Mouse (Mus musculus) CH12.LX (cell line): ENCODE measurements around the gene Sycp3. TPM values are rescaled to one million over a fixed set of nuclear protein-coding genes. Genes with fewer than 3 reads are reported as not detected.

ENCODE experiments used
- DNase-seq: peaks from one replicate; pipeline ENCODE4 v3.0.0-alpha.2; 2013; ENCODE audit errors: extremely low read depth
- H3K27ac ChIP-seq: 2 replicates; pipeline ENCODE4 v1.5.1; 2012; ENCODE audit warnings: low read depth, mild to moderate bottlenecking, control low read depth, moderate library complexity; ENCODE audit not compliant: insufficient read depth
- H3K27me3 ChIP-seq: replicated peaks from 2 replicates; pipeline ENCODE3; 2012; ENCODE audit warnings: inconsistent platforms
- H3K36me3 ChIP-seq, 2 experiments: replicated peaks in 1 of 2; 2 replicates each; pipeline versions ENCODE3 to v1.6.1; 2012; ENCODE audit warnings: inconsistent platforms in 1 of 2, low read length in 1 of 2, mild to moderate bottlenecking in 1 of 2, mixed read lengths in 1 of 2, moderate library complexity in 1 of 2; ENCODE audit not compliant: control insufficient read depth in 1 of 2, insufficient read depth in 1 of 2
- H3K4me1 ChIP-seq, 2 experiments: 2 replicates each; pipeline ENCODE4 v1.6.1; 2012; ENCODE audit warnings: inconsistent platforms in 1 of 2, moderate library complexity in 1 of 2; ENCODE audit not compliant: insufficient read depth in 2 of 2, control insufficient read depth in 1 of 2
- H3K4me2 ChIP-seq: 2 replicates; pipeline ENCODE4 v1.6.1; 2012; ENCODE audit warnings: low read depth, mild to moderate bottlenecking, control low read depth; ENCODE audit not compliant: poor library complexity, insufficient read depth, severe bottlenecking
- H3K4me3 ChIP-seq, 3 experiments: fragments of 150-350 bp in 1 of 3; sonication (generic) in 1 of 3; replicated peaks in 1 of 3; 2 replicates each; pipeline versions ENCODE3 to v1.5.1; 2011 to 2012; ENCODE audit warnings: low read depth in 2 of 3, low read length in 2 of 3, mild to moderate bottlenecking in 2 of 3, moderate library complexity in 2 of 3, control low read depth in 1 of 3, improper control_type of control experiment in 1 of 3, inconsistent platforms in 1 of 3, mixed read lengths in 1 of 3; ENCODE audit not compliant: poor library complexity in 1 of 3
- H3K79me2 ChIP-seq: replicated peaks from 2 replicates; pipeline ENCODE4 v1.6.1; 2012; ENCODE audit warnings: mild to moderate bottlenecking, moderate library complexity; ENCODE audit not compliant: control insufficient read depth, poor library complexity, insufficient read depth, severe bottlenecking; ENCODE audit errors: extremely low read depth
- H3K9ac ChIP-seq: 2 replicates; pipeline ENCODE4 v1.6.1; 2012; ENCODE audit warnings: low read depth, mild to moderate bottlenecking, control low read depth, moderate library complexity; ENCODE audit not compliant: insufficient read depth
- H3K9me3 ChIP-seq: replicated peaks from 2 replicates; pipeline ENCODE3; 2012; ENCODE audit warnings: low read length, inconsistent platforms, mixed read lengths
- BHLHE40 ChIP-seq: IDR thresholded peaks from 2 replicates; pipeline ENCODE4 v1.6.1; 2011; ENCODE audit warnings: mild to moderate bottlenecking, low read depth, low read length, improper control_type of control experiment
- CHD1 ChIP-seq: IDR thresholded peaks from 2 replicates; pipeline ENCODE4 v1.6.1; 2012; ENCODE audit warnings: low read depth, low read length, improper control_type of control experiment, inconsistent platforms
- CTCF ChIP-seq, 2 experiments: IDR thresholded peaks in 1 of 2; conservative IDR thresholded peaks in 1 of 2; 2 replicates each; pipeline ENCODE4 v1.5.1; 2011 to 2012; ENCODE audit warnings: low read depth in 2 of 2, low read length in 2 of 2, improper control_type of control experiment in 1 of 2, inconsistent platforms in 1 of 2, mild to moderate bottlenecking in 1 of 2, moderate library complexity in 1 of 2
- E2F4 ChIP-seq: IDR thresholded peaks from 2 replicates; pipeline ENCODE4 v1.6.1; 2011; ENCODE audit warnings: low read depth, low read length, improper control_type of control experiment; ENCODE audit not compliant: insufficient replicate concordance
- ELF1 ChIP-seq: IDR thresholded peaks from 2 replicates; pipeline ENCODE4 v1.6.1; 2014; ENCODE audit warnings: low read depth, mild to moderate bottlenecking, inconsistent platforms, low read length, improper control_type of control experiment
- EP300 ChIP-seq: IDR thresholded peaks from 2 replicates; pipeline ENCODE4 v1.6.1; 2011; ENCODE audit warnings: low read length, improper control_type of control experiment
- ETS1 ChIP-seq: conservative IDR thresholded peaks from 2 replicates; pipeline ENCODE4 v1.6.1; 2012; ENCODE audit warnings: low read depth, mild to moderate bottlenecking, inconsistent platforms, low read length, improper control_type of control experiment, moderate library complexity
- GABPA ChIP-seq: IDR thresholded peaks from 2 replicates; pipeline ENCODE4 v1.6.1; 2012; ENCODE audit warnings: low read depth, low read length, improper control_type of control experiment, inconsistent platforms; ENCODE audit not compliant: insufficient replicate concordance
- HCFC1 ChIP-seq: IDR thresholded peaks from 2 replicates; pipeline ENCODE4 v1.6.1; 2012; ENCODE audit warnings: low read depth, mild to moderate bottlenecking, inconsistent platforms, low read length, improper control_type of control experiment
- IRF4 ChIP-seq: IDR thresholded peaks from 2 replicates; pipeline ENCODE4 v1.6.1; 2014; ENCODE audit warnings: low read depth, mild to moderate bottlenecking, inconsistent platforms, low read length, improper control_type of control experiment
- JUN ChIP-seq: IDR thresholded peaks from 2 replicates; pipeline ENCODE4 v1.6.1; 2011; ENCODE audit warnings: low read depth, mild to moderate bottlenecking, low read length, improper control_type of control experiment, moderate library complexity; ENCODE audit not compliant: insufficient read depth
- JUND ChIP-seq: conservative IDR thresholded peaks from 2 replicates; pipeline ENCODE4 v1.6.1; 2011; ENCODE audit warnings: low read depth, low read length, improper control_type of control experiment
- KAT2A ChIP-seq: IDR thresholded peaks from 2 replicates; pipeline ENCODE4 v1.6.1; 2012; ENCODE audit warnings: low read length, improper control_type of control experiment, inconsistent platforms; ENCODE audit not compliant: insufficient replicate concordance
- MAFK ChIP-seq: IDR thresholded peaks from 2 replicates; pipeline ENCODE4 v1.6.1; 2011; ENCODE audit warnings: low read length, improper control_type of control experiment; ENCODE audit not compliant: insufficient replicate concordance
- MAX ChIP-seq: IDR thresholded peaks from 2 replicates; pipeline ENCODE4 v1.6.1; 2011; ENCODE audit warnings: low read length, improper control_type of control experiment
- MAZ ChIP-seq: IDR thresholded peaks from 2 replicates; pipeline ENCODE4 v1.6.1; 2012; ENCODE audit warnings: low read depth, mild to moderate bottlenecking, inconsistent platforms, low read length, improper control_type of control experiment, moderate library complexity
- MXI1 ChIP-seq: IDR thresholded peaks from 2 replicates; pipeline ENCODE4 v1.6.1; 2011; ENCODE audit warnings: mild to moderate bottlenecking, low read depth, low read length, improper control_type of control experiment
- NELFE ChIP-seq: IDR thresholded peaks from 2 replicates; pipeline ENCODE4 v1.6.1; 2011; ENCODE audit warnings: low read depth, low read length, improper control_type of control experiment
- NRF1 ChIP-seq: IDR thresholded peaks from 2 replicates; pipeline ENCODE4 v1.6.1; 2014; ENCODE audit warnings: low read depth, mild to moderate bottlenecking, inconsistent platforms, low read length, improper control_type of control experiment, moderate library complexity
- PAX5 ChIP-seq: IDR thresholded peaks from 2 replicates; pipeline ENCODE4 v1.6.1; 2012; ENCODE audit warnings: low read length, inconsistent platforms, mixed read lengths
- POLR2A ChIP-seq: IDR thresholded peaks from 2 replicates; pipeline ENCODE4 v1.6.1; 2011; ENCODE audit warnings: low read depth, mild to moderate bottlenecking, improper control_type of control experiment, low read length
- POLR2AphosphoS2 ChIP-seq: IDR thresholded peaks from 2 replicates; pipeline ENCODE4 v1.6.1; 2011; ENCODE audit warnings: low read depth, low read length, improper control_type of control experiment
- RAD21 ChIP-seq: IDR thresholded peaks from 2 replicates; pipeline ENCODE4 v1.6.1; 2011; ENCODE audit warnings: low read depth, mild to moderate bottlenecking, low read length, improper control_type of control experiment, moderate library complexity
- SIN3A ChIP-seq: IDR thresholded peaks from 2 replicates; pipeline ENCODE4 v1.6.1; 2012; ENCODE audit warnings: low read length, improper control_type of control experiment, inconsistent platforms
- TBP ChIP-seq: conservative IDR thresholded peaks from 2 replicates; pipeline ENCODE4 v1.6.1; 2011; ENCODE audit warnings: low read depth, low read length, improper control_type of control experiment
- TCF12 ChIP-seq: IDR thresholded peaks from 2 replicates; pipeline ENCODE4 v1.6.1; 2014; ENCODE audit warnings: low read depth, mild to moderate bottlenecking, inconsistent platforms, low read length, improper control_type of control experiment
- UBTF ChIP-seq: IDR thresholded peaks from 2 replicates; pipeline ENCODE4 v1.6.1; 2012; ENCODE audit warnings: low read depth, mild to moderate bottlenecking, inconsistent platforms, low read length, improper control_type of control experiment, moderate library complexity
- USF1 ChIP-seq: IDR thresholded peaks from 2 replicates; pipeline ENCODE4 v1.6.1; 2014; ENCODE audit warnings: low read depth, mild to moderate bottlenecking, inconsistent platforms, low read length, improper control_type of control experiment
- USF2 ChIP-seq: conservative IDR thresholded peaks from 2 replicates; pipeline ENCODE4 v1.6.1; 2011; ENCODE audit warnings: low read depth, low read length, improper control_type of control experiment
- ZC3H11A ChIP-seq: IDR thresholded peaks from 2 replicates; pipeline ENCODE4 v1.6.1; 2012; ENCODE audit warnings: low read depth, mild to moderate bottlenecking, inconsistent platforms, low read length, improper control_type of control experiment
- ZKSCAN1 ChIP-seq: IDR thresholded peaks from 2 replicates; pipeline ENCODE4 v1.6.1; 2012; ENCODE audit warnings: low read depth, inconsistent platforms, low read length, improper control_type of control experiment, borderline replicate concordance
- ZMIZ1 ChIP-seq: IDR thresholded peaks from 2 replicates; pipeline ENCODE4 v1.6.1; 2012; ENCODE audit warnings: low read depth, mild to moderate bottlenecking, inconsistent platforms, low read length, improper control_type of control experiment
- ZNF384 ChIP-seq: IDR thresholded peaks from 2 replicates; pipeline ENCODE4 v1.6.1; 2012; ENCODE audit warnings: low read depth, low read length, improper control_type of control experiment, inconsistent platforms
- dilution Hi-C: fragments of 300-500 bp; cut with MboI; formaldehyde crosslinking; loops from 2 replicates; pipeline ENCODE4 v1.14.3; 2020; ENCODE audit warnings: low sequenced_read_pairs; ENCODE audit not compliant: extremely low pct_unique_long_range_greater_than_20kb, extremely low pct_ligation_motif_present
- in situ Hi-C: fragments of 300-500 bp; cut with MboI; formaldehyde crosslinking; loops from 3 replicates; pipeline ENCODE4 v1.14.3; 2019; ENCODE audit warnings: low sequenced_read_pairs, low pct_ligation_motif_present, low pct_unique_long_range_greater_than_20kb, mixed read lengths
- polyA plus RNA-seq: library from polyadenylated mRNA; unstranded; fragments of >175 nt; gene quantifications from 2 replicates; pipeline ENCODE4 v1.2.1, GENCODE M21; 2012; ENCODE audit warnings: low read depth; ENCODE audit not compliant: insufficient read length
- total RNA-seq, 2 experiments: library from RNA; depleted of rRNA; stranded (reverse); fragments of 300-350 nt in 1 of 2; fragments of >200 nt in 1 of 2; gene quantifications; 2 replicates each; pipeline ENCODE4 v1.2.3; 2012 to 2014

The Sycp3 gene
- total and polyA plus RNA-seq, 3 experiments = not detected

DNA sequence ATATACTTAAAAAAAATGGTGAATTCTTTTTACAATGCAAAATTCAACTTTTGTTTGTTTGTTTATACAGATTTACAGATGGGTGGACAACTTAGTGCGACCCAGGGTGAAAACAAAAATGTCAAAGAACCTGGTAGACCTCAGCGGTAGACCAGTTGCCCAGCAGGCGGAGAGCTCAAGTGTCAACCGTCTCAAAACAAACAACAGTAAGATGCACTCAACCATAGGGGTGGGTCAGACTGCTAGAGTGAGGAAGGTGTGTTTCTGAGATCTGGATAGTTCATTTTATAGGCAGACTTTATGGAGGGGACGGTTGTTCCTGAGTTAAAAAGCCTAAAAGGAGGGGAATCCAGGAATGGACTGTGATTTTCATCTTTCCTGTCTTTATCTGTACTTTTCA lies 29.3 kb downstream of the Sycp3 start:
- no peaks in the 10 kb centered on the region for H3K36me3 ChIP-seq
- peaks cover 2 to 19% of the 10 kb centered on the region in 2 experiments; a peak in 3 of 4 replicates for H3K4me1 ChIP-seq
- H3K4me3 ChIP-seq = no peak overlapping the region
- no peaks in the 10 kb centered on the region for H3K27me3 ChIP-seq
- no peak overlapping the region for H3K9ac ChIP-seq
- H3K27ac ChIP-seq = no peak overlapping the region
- no peak overlapping the region for H3K4me2 ChIP-seq
- TF ChIP-seq HCFC1 (no peak), ETS1 (no peak), MAZ (no peak), CTCF (conservative IDR thresholded peaks at IDR 0.05 in 1 of 2, IDR thresholded peaks at IDR 0.05 in 1 of 2; ENCODE audit: low read depth in 2 of 2, low read length in 2 of 2) (no peak), POLR2AphosphoS2 (no peak)
- in situ Hi-C loops = no loop called here
- no peaks in the 10 kb centered on the region for H3K79me2 ChIP-seq
- dilution Hi-C loops = no loop called here
- no peaks in the 10 kb centered on the region for H3K9me3 ChIP-seq
- no peak for DNase-seq

DNA sequence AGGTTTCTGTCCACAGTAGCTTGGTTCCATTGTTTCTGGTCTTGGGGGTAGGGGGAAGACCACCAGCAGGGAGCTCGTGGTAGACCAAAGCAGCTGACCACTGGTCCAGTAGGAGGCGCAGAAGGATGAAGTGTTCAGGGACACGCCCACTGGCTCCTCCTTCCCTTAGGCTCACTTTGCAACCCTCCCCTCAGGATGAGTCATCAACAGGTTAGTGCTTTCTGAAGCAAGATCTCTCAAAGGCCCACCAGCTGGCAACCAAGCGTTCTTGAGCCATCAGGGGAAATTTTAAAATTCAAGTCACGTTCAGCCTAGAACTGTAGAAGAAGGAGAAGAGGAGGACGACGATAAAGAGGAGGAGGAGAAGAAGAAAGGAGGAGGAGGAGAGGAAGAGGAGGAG lies 32.3 kb downstream of the Sycp3 start:
- Histone ChIP-seq H3K36me3 (no peaks in the 10 kb centered on the region), H3K4me2 (peak overlapping the region; percentile 79), H3K4me3 (no peak overlapping the region), H3K27ac (no peak overlapping the region), H3K9me3 (no peaks in the 10 kb centered on the region), H3K9ac (no peak overlapping the region), H3K4me1 (peaks cover 2 to 19% of the 10 kb centered on the region in 2 experiments; a peak in 3 of 4 replicates), H3K27me3 (no peaks in the 10 kb centered on the region), H3K79me2 (no peaks in the 10 kb centered on the region)
- in situ Hi-C loops = no loop called here
- peak; percentile 78 for DNase-seq
- dilution Hi-C loops = no loop called here
- TF ChIP-seq USF2 (no peak), ZKSCAN1 (no peak), JUND (peak; percentile 71), KAT2A (no peak), CTCF (conservative IDR thresholded peaks at IDR 0.05 in 1 of 2, IDR thresholded peaks at IDR 0.05 in 1 of 2; ENCODE audit: low read depth in 2 of 2, low read length in 2 of 2) (peak in 1 of 2 experiments; percentile 62; a peak in 2 of 4 replicates), ZC3H11A (no peak), ELF1 (no peak), ZNF384 (no peak), IRF4 (no peak; the same call in 1 of the 2 replicates), SIN3A (0 out of 2 replicates have a peak, but pooled peaks have one; percentile 26), UBTF (no peak), RAD21 (peak; percentile 3), CHD1 (no peak), NRF1 (no peak), MXI1 (0 out of 2 replicates have a peak, but pooled peaks have one; percentile 16), BHLHE40 (peak; percentile 87), PAX5 (no peak), MAZ (peak; percentile 78), POLR2A (no peak), GABPA (no peak), MAX (0 out of 2 replicates have a peak, but pooled peaks have one; percentile 13), EP300 (no peak), NELFE (0 out of 2 replicates have a peak, but pooled peaks have one; percentile 21), USF1 (no peak), TCF12 (peak; percentile 53; the same call in 1 of the 2 replicates), MAFK (no peak), ZMIZ1 (no peak), TBP (no peak), E2F4 (no peak), JUN (peak; percentile 45; the same call in 1 of the 2 replicates)
